20 mouse cellular contexts compared by ENCODE assay signal in genomic region chr3:127795762-127796161, GRCm38 (mm10). TPM values are rescaled to one million over a fixed set of nuclear protein-coding genes. Genes with fewer than 3 reads are reported as not detected.
A peak's percentile ranks its signal among the peaks of the same experiment; 100 is the strongest.
DNase-seq lines count a peak whose midpoint lies in the region; TF ChIP-seq lines count a peak whose summit lies in the region.
"Had no signal": no experiment of that assay in that cellular context is flagged by ENCODE, and none has a peak within 500 bp of the region (broad histone marks: within the 10 kb centered on the region; RNA-seq: fewer than 3 reads in every experiment).

No protein-coding gene starts in this region.

- intact Hi-C loops in gastrocnemius, adult 2 months (cut with DNase I): no loop called here
- intact Hi-C loops in left cerebral cortex, adult 2 months (cut with DNase I): no loop called here
- intact Hi-C loops in left cerebral cortex, postnatal 36 days (cut with DNase I): no loop called here

- no peaks in the 10 kb centered on the region for H3K4me1 ChIP-seq in cortical plate, adult 2 months (ENCODE audit: control insufficient read depth, insufficient read depth, low read length)

- no peak for TF ChIP-seq POLR2A in cortical plate, adult 2 months (IDR thresholded peaks at IDR 0.05; ENCODE audit: extremely low read depth, insufficient read depth, low read length)

- DNase-seq in gastrocnemius, adult 2 months: no peak
- no peak for DNase-seq in gastrocnemius, adult 8-10 months (ENCODE audit: low spot score in 2 of 2)
- no peak for DNase-seq in left cerebral cortex, adult 2 months (ENCODE audit: extremely low spot score in 1 of 2, low spot score in 2 of 2)
- DNase-seq in left cerebral cortex, postnatal 36 days (ENCODE audit: low spot score in 2 of 2): no peak
- DNase-seq in B cell, adult 2 months: peak; percentile 43 to 46
- DNase-seq in urinary bladder, postnatal 14 days (ENCODE audit: low spot score): no peak
- DNase-seq: adrenal gland, adult 8-10 months; cerebellum, adult 9-11 months; kidney, adult 18-20 months; kidney, postnatal 10 days; lung, postnatal 10 days; right cerebral cortex, postnatal 25 days had no signal

- H3K4me3 ChIP-seq in gastrocnemius, adult 2 months: no peak overlapping the region
- no peak overlapping the region for H3K4me3 ChIP-seq in left cerebral cortex, adult 2 months
- H3K4me3 ChIP-seq in cortical plate, adult 2 months (ENCODE audit: insufficient read depth, low read length): no peak overlapping the region
- H3K4me3 ChIP-seq: embryonic facial prominence, embryonic 12.5 days; erythroblast, embryonic 14.5 days; heart, embryonic 12.5 days; hindbrain, embryonic 15.5 days; limb, embryonic 10.5 days; midbrain, embryonic 15.5 days; neural tube, embryonic 15.5 days had no signal

- peak; percentile 41; the same call in 1 of the 2 replicates for TF ChIP-seq CTCF in gastrocnemius, adult 2 months (IDR thresholded peaks at IDR 0.05)
- peak; percentile 35 for TF ChIP-seq CTCF in left cerebral cortex, adult 2 months (IDR thresholded peaks at IDR 0.05)
- TF ChIP-seq CTCF in cortical plate, adult 2 months (IDR thresholded peaks at IDR 0.05; ENCODE audit: extremely low read depth, insufficient read depth, low read length): 0 out of 2 replicates have a peak, but pooled peaks have one; percentile 3

- no peak overlapping the region for H3K27ac ChIP-seq in gastrocnemius, adult 2 months
- no peak overlapping the region for H3K27ac ChIP-seq in left cerebral cortex, adult 2 months
- H3K27ac ChIP-seq in cortical plate, adult 2 months (ENCODE audit: insufficient read depth, low read length): no peak overlapping the region
- H3K27ac ChIP-seq: embryonic facial prominence, embryonic 12.5 days; hindbrain, embryonic 15.5 days; limb, embryonic 10.5 days; midbrain, embryonic 15.5 days; neural tube, embryonic 15.5 days had no signal

RNA-seq across cellular contexts. Expression of gene Tifa, which starts 6.2 kb away (rescaled TPM):
- 1 to 10 TPM in 1 of 2 experiments, under 1 TPM in 1; 0.64 to 1.3 TPM for total RNA-seq in gastrocnemius, adult 2 months (2021)
- 1 to 10 TPM in 2 of 4 experiments, under 1 TPM in 2; 0.85 to 1.6 (median 1.0) TPM for total RNA-seq in gastrocnemius, adult 8-10 months (2022)
- 1 to 10 TPM; 5.8 to 6.4 TPM for total RNA-seq in left cerebral cortex, adult 2 months (2021)
- 1 to 10 TPM; 4.7 to 5.0 TPM for total RNA-seq in left cerebral cortex, postnatal 36 days (2021)
- polyA plus RNA-seq in cortical plate, adult 2 months (2012; rRNA removed): 7.7 and 9.1 TPM in 2 replicates

RNA-seq across cellular contexts. Expression of gene Alpk1, which starts 15.4 kb away (rescaled TPM):
- 1 to 10 TPM; 1.4 to 1.6 TPM for total RNA-seq in gastrocnemius, adult 2 months (2021)
- 1 to 10 TPM in 3 of 4 experiments, under 1 TPM in 1; 0.92 to 1.8 (median 1.6) TPM for total RNA-seq in gastrocnemius, adult 8-10 months (2022)
- 1 to 10 TPM; 4.6 to 5.5 TPM for total RNA-seq in left cerebral cortex, adult 2 months (2021)
- 1 to 10 TPM; 3.0 to 4.6 TPM for total RNA-seq in left cerebral cortex, postnatal 36 days (2021)
- 4.3 and 4.5 TPM in 2 replicates for polyA plus RNA-seq in cortical plate, adult 2 months (2012; rRNA removed)
- polyA plus RNA-seq: erythroblast, embryonic 14.5 days had no signal

RNA-seq across cellular contexts. Expression of gene Ap1ar, which starts 41.6 kb away (rescaled TPM):
- 10 to 100 TPM; 22.2 to 25.1 TPM for total RNA-seq in gastrocnemius, adult 2 months (2021)
- 10 to 100 TPM; 22.7 to 30.0 (median 27.5) TPM for total RNA-seq in gastrocnemius, adult 8-10 months (2022)
- 10 to 100 TPM; 81.7 to 89.0 TPM for total RNA-seq in left cerebral cortex, adult 2 months (2021)
- total RNA-seq in left cerebral cortex, postnatal 36 days (2021): 10 to 100 TPM; 79.4 to 83.4 TPM
- 61.1 and 65.5 TPM in 2 replicates for polyA plus RNA-seq in cortical plate, adult 2 months (2012; rRNA removed)

Comparison
In these comparisons a context has a peak if more than half of its experiments do, and no peak if none do; other contexts are left out.
1. DNase-seq: peak in B cell, adult 2 months (2 of 2); none in gastrocnemius, adult 2 months (single experiment), gastrocnemius, adult 8-10 months (0 of 2), left cerebral cortex, adult 2 months (0 of 2), left cerebral cortex, postnatal 36 days (0 of 2) and urinary bladder, postnatal 14 days (single experiment).
2. Peak in every context shown above with its lines, with median percentiles within 50 percentile points of each other: CTCF ChIP-seq.